Mouse (Mus musculus): ENCODE results near the gene Ulk3.

Gene Ulk3

DNA sequence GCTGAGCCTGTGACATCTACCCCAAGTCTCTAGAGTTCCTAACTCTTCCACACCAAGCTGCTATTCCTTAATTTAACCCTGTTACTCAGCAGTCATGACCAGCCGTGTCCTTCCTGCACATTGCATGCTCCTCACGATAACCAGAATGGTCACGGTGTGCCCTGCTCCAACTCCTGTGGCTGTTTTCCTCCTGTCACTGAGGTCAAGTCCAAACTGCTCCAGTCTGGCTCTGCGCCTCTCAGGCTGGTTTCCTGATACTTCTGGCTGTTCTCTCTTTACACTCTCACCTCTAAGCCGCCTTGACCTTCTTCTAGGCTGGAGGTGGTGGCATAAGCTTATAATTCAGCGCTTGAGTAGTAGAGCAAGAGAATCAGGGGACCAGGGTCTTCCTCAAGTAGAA lies 20.8 kb upstream of the Ulk3 start:
- no peak for DNase-seq (ENCODE audit: low spot score in 2 of 2)

GRCm38 (mm10) chr9:57574397-57574796 lies 14.9 kb upstream of the Ulk3 start:
- DNase-seq (ENCODE audit: low spot score in 2 of 2): no peak

- DNase-seq (ENCODE audit: low spot score in 2 of 2): no peak
Measured at GRCm38 (mm10) chr9:57575577-57575976, 13.7 kb upstream of the Ulk3 start.

GRCm38 (mm10) chr9:57577144-57577849 lies 12.0 kb upstream of the Ulk3 start:
- DNase-seq (ENCODE audit: low spot score in 2 of 2): no peak

DNA sequence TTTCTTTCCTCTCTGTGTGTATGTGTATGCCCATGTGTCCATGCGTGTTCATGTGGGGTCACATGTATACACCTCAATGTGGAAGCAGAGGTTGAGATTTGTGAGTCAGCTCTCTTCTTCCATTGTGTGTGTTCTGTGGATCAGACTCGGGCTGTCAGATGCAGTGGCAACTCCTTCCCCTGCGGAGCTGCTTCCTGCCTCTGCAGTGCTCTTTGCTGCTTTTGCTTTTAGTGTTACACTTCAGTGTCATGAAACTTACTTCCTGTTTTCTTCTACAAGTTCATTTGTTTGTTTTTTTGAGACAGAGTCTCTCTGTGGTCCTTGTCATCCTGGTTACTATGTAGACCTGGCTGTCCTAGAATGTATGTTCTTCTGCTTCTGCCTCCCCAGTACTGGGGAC lies 4.3 kb upstream of the Ulk3 start:
- no peak for DNase-seq (ENCODE audit: low spot score in 2 of 2)

DNA sequence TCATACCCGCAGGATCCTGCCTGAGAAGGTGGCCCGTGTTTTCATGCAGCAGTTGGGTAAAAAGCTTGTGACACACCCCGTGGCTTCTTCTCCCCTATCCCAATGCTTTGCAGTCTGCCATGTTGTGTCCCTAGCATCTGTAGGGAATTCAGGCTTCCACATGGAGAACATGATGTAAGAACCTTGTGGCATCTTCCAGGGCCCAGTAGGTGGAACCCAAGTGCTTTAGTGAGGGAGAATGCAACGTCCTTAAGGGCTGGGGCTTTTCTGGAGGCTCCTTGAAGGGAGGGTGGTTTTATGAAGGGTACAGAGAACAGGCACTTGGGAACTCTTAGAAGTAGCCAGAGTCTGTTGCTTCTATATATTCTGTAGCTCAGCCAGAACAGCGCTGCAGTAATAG lies 1.5 kb downstream of the Ulk3 start:
- no peak for DNase-seq (ENCODE audit: low spot score in 2 of 2)

DNA sequence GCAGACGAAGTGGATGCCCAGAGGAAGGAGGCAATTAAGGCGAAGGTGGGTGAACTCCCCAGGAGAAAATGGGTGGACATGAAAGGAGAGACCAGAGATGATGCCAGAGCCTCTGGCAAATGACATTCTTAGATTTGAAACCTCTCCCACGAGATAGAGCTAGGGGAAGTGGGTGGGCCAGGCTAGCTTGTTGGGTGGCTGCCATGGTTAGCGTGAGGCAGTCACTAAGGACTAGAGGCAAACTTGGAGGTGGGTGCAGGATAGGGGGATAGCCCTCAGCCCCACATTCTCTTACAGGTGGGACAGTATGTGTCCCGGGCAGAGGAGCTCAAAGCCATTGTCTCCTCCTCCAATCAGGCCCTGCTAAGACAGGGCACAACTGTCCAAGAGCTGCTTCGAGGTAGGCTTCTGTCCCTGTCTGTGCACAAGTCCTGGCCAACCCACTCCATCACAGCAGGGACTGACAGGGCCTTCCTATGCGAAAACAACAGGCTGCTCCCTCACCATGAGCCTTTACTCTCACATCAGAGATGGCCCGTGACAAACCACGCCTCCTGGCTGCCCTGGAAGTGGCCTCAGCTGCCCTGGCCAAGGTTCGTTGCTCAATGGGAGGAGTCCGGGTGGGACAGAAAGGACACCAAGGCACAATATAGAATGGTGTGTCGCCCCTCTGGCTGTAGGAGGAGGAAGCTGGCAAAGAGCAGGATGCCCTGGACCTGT lies 4.4 kb downstream of the Ulk3 start:
- no peak for DNase-seq (ENCODE audit: low spot score in 2 of 2)

DNA sequence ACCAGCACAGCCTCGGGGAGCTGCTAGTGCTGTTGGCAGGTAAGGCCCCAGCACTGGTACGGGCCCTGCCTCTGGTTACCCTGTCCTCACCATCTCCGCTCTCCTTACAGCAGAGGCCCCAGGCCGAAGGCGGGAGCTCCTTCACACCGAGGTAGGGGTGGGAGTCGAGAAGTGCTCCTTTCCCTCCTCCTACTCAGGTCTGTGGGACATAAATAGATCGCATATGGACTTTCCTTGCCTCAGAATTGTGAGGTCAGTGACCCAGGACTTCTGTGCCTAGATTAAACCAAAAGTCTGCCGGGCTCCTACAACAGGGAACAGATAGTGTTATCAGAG lies 4.9 kb downstream of the Ulk3 start:
- DNase-seq (ENCODE audit: low spot score in 2 of 2): no peak

DNA sequence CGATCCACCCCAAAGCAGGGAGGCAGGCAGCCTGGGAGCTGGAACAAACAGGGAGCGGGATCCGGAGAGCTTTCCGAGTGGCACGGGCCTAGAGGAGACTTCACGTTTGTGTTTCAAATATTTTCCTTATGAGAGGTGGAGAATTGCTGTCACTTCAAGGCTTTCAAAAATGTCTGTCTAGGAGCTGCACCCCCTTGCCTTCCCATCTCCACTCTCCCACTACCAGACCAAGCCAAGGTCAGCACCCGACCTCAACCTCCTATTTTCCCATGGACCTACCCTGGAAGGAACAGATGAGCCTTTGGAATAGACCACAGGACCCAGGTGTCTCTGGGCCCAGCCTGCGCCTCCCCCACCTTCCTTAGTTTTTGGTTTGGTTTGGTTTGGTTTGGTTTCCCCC lies 8.0 kb downstream of the Ulk3 start:
- no peak for DNase-seq (ENCODE audit: low spot score in 2 of 2)

- DNase-seq (ENCODE audit: low spot score in 2 of 2): no peak
Measured at GRCm38 (mm10) chr9:57597929-57598382, 8.7 kb downstream of the Ulk3 start.

DNA sequence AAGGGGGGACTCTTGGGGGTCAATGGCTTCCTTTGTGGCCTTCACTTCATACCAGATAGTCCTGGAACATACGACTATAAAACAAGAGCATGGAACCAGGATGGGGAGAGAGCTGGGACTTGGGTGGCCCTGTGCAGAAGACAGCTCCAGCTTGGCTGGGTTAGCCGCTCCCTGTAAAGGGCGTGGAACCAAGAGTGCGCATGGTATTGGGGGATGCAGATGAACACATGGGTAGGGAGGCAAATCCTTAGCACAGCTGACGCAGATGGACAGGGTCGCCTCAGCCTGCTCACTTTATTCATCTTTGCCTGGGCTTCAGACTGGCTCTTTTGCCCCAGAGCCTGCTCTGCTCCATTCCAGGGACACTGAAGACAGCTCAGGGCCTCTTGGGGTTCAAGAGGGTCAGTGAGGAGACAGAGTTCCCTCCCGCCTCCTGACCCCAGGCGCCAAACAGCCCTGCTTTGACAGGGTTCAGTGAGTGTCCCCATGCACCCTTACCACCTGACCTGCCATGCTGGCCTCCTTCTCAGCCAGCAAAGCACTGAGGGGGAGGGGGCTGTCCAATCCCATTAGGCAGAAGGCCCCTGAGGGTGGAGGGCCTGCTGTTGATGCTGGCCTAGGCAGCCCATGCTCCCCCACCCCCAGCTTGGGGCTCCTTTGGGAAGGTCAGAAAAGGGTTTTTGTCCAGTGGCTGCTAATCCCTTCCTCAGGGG lies 9.8 kb downstream of the Ulk3 start:
- no peak for DNase-seq (ENCODE audit: low spot score in 2 of 2)

DNA sequence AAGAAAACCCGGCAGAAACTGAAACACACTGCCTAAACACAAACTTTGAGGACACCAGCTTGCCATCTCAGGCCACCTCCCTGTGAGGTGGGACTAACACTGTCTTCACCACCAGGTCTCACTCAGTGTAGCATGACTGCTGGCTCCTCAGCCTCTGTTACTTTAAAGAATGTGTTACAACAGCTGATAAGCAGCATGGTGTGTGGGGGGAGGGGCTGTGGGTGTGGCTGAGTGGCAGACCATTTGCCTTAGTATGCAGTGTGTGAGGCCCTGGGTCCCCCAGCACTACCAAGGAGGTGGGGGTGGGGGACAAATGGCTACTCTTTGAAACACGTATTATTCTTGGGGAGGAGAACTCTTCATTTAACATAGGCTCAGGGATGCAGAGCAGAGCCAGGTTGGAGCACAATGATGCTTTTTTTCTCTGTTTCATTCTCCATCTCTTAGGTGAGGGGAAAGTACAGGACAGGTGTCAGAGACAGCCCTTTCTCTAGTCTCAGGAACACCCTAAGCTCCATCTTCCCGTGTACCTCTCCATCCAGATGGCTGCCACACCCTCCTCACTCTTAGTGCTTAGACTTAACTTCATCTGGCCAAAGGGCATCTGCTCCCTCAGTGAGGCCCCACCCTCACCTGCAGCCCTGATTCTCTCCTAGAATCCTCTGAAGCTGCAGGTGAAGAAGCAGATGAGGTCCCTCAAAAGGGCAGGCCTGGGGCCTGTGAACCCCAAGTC lies 11.5 kb downstream of the Ulk3 start:
- no peak for DNase-seq (ENCODE audit: low spot score in 2 of 2)

- DNase-seq (ENCODE audit: low spot score in 2 of 2): no peak
Measured at GRCm38 (mm10) chr9:57601353-57601706, 12.1 kb downstream of the Ulk3 start.

- no peak for DNase-seq (ENCODE audit: low spot score in 2 of 2)
Measured at GRCm38 (mm10) chr9:57602098-57602497, 12.8 kb downstream of the Ulk3 start.

- no peak for DNase-seq (ENCODE audit: low spot score in 2 of 2)
Measured at GRCm38 (mm10) chr9:57604875-57605274, 15.6 kb downstream of the Ulk3 start.

DNA sequence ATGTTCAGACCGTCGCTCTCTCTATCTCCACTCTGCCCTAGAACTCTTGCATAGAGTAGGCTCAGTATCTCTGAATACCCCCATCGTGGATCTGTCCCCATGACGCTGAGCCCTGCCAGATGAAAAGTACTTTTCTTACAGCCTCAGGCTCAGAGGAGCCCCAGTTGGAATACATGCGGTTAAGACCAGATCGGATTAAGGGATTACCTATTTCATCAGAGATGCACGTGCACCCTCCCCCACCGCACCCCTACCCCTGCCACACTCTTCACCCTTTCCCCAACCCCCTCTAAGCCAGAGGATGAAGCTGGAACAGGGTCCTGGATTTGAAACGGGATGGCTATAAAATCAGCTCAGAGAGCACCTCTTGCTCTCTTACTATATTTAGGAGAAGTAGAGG lies 16.3 kb downstream of the Ulk3 start:
- no peak for DNase-seq (ENCODE audit: low spot score in 2 of 2)

GRCm38 (mm10) chr9:57606139-57606851 lies 17.0 kb downstream of the Ulk3 start, which contains the start of gene Cplx3:
Gene Cplx3, minus strand, starts transcription at chr9:57606281.
- DNase-seq (ENCODE audit: low spot score in 2 of 2): peak in 1 of 2 experiments; percentile 72

DNA sequence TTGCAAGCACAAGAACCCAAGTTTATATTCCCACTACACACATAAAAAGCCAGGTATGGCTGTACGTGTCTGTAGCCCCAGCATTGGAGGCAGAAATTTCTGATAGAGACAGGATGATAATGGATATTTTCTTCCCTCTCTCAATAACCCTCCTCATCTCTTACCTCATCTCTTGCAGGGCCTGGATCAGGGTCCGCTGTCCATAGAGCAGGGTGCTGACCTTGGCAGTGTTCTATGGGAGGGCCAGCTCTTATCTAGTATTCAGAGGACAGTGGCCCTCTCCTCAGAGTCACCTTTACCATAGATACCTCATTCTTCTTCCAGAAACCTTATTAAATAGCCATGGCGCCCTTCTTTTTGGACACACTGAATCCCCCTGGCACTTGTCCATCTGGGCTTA lies 20.6 kb downstream of the Ulk3 start:
- DNase-seq (ENCODE audit: low spot score in 2 of 2): no peak

DNA sequence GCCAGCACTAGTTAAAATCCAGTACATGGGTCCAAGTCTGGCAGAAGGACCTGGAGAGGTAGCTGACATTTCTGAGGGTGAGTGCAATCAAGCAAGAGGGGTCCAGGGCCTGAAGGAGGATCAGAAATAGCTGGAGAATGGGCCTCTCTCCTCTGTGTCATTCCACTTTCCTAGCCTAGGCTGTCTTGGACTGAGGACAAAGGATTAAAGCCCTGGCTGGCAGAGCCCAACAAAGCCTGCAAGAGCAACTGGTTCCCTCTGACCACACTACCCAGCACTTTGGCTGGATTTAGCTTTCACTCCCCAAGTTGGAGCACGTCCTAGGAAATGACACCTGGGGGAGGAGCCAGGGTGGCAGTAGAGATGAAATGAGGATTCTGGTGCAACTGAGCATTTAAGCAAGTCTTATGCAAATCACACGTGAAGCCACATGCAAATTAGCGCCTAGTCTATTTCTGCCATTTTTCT lies 21.1 kb downstream of the Ulk3 start:
- DNase-seq (ENCODE audit: low spot score in 2 of 2): no peak

- no peak for DNase-seq (ENCODE audit: low spot score in 2 of 2)
Measured at GRCm38 (mm10) chr9:57612587-57612986, 23.3 kb downstream of the Ulk3 start.

- DNase-seq (ENCODE audit: low spot score in 2 of 2): no peak
Measured at GRCm38 (mm10) chr9:57613975-57614374, 24.7 kb downstream of the Ulk3 start.

All from spleen, postnatal 10 days (tissue).